Mouse (Mus musculus) liver, embryonic 15.5 days (tissue): Measurements from ENCODE around the gene Arsb. TPM values are rescaled to one million over a fixed set of nuclear protein-coding genes. Genes with fewer than 3 reads are reported as not detected.

Source experiments
- ATAC-seq: fragments of 200-750 bp; cut with Nextera tagmentation; 2 replicates; pipeline ENCODE4 v1.8.0; 2017; ENCODE audit warnings: moderate number of reproducible peaks, mild to moderate bottlenecking, moderate library complexity; ENCODE audit not compliant: insufficient read depth
- H3K27ac ChIP-seq: fragments of 300-500 bp; sonication (generic); replicated peaks from 2 replicates; pipeline ENCODE4 v1.5.1; 2015; ENCODE audit warnings: mild to moderate bottlenecking, inconsistent platforms
- H3K27me3 ChIP-seq: fragments of 300-500 bp; sonication (generic); 2 replicates; pipeline ENCODE4 v1.6.1; 2015; ENCODE audit warnings: mild to moderate bottlenecking, inconsistent platforms
- H3K36me3 ChIP-seq: fragments of 300-500 bp; sonication (generic); replicated peaks from 2 replicates; pipeline ENCODE4 v1.6.1; 2015; ENCODE audit warnings: moderate library complexity, mild to moderate bottlenecking, inconsistent platforms
- H3K4me1 ChIP-seq: fragments of 300-500 bp; sonication (generic); replicated peaks from 2 replicates; pipeline ENCODE4 v1.6.1; 2015; ENCODE audit warnings: inconsistent platforms
- H3K4me2 ChIP-seq: fragments of 300-500 bp; sonication (generic); 2 replicates; pipeline ENCODE4 v1.6.1; 2015; ENCODE audit warnings: moderate library complexity, mild to moderate bottlenecking, inconsistent platforms
- H3K4me3 ChIP-seq: fragments of 300-500 bp; sonication (generic); replicated peaks from 2 replicates; pipeline ENCODE4 v1.5.1; 2015; ENCODE audit warnings: mild to moderate bottlenecking, inconsistent platforms
- H3K9ac ChIP-seq: fragments of 300-500 bp; sonication (generic); 2 replicates; pipeline ENCODE4 v1.6.1; 2015; ENCODE audit warnings: moderate library complexity, mild to moderate bottlenecking, inconsistent platforms
- H3K9me3 ChIP-seq: fragments of 300-500 bp; sonication (generic); replicated peaks from 2 replicates; pipeline ENCODE4 v1.6.1; 2016; ENCODE audit warnings: inconsistent platforms
- WGBS: fragments of 180-500 bp; shearing (Covaris S2); methylation state at CpG from one replicate; pipeline ENCODE4 v1.1.7; 2015; ENCODE audit warnings: mixed read lengths; ENCODE audit not compliant: insufficient replicate concordance; 5-methylcytosine and 5-hydroxymethylcytosine counted together
- polyA plus RNA-seq: library from polyadenylated mRNA; unstranded; fragments of >200 nt; fragmentation: Nextera tagmentation; extraction: Ambion mirVana; gene quantifications from 2 replicates; pipeline ENCODE4 v1.2.1, GENCODE M21; 2015

The Arsb gene
- polyA plus RNA-seq, 1 experiment from 2014 or later, result 4.1 TPM

DNA sequence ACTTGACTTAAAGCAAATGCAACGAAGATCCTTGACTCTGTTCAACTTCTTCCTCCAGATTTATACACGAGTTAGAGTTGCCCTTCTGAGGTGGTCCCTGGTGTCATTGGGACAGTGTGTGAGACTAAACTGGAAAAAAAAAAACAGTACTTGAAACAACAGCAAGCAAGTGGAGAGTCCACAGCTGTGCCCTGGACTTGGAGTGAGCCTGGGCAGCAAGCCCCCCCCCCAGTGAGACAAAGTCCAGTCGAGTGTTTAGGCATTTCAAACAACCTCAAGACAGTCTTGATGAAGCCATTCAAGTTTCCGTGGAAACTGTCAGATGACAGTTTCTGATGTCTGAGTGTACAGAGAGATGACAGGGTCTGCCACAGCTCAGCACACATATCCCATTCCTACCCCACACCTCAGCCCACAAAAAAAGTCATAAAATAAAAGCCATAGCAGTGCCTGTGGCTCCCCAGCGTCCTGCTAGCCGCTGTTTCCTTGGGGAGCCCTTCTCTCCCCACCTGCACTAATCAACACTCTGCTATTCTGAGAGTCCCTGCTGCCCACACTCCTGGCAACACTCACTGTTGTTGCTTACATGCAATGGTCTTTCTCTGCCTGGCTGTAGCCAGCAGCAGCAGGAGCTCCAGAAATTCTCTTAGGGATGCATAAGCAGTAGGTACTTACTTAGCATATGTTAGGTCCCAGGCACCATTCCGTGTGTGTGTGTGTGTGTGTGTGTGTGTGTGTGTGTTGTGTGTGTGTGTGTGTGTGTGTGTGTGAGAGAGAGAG lies 159.3 kb downstream of the Arsb start:
- WGBS, result 40% methylated on average over 7 of the region's 7 CpGs
- no peaks in the 10 kb centered on the region for H3K36me3 ChIP-seq

GRCm38 (mm10) chr13:93936455-93936854 lies 165.0 kb downstream of the Arsb start:
- Histone ChIP-seq H3K27me3 (no peaks in the 10 kb centered on the region), H3K4me3 (no peak overlapping the region), H3K4me2 (no peak overlapping the region), H3K9ac (no peak overlapping the region), H3K4me1 (peaks cover 4% of the 10 kb centered on the region; the same call in 1 of the 2 replicates), H3K36me3 (no peaks in the 10 kb centered on the region), H3K9me3 (no peaks in the 10 kb centered on the region), H3K27ac (no peak overlapping the region)
- no peak for ATAC-seq
- 68% methylated on average over 6 of the region's 6 CpGs for WGBS

More for the DNA sequence above, 159.3 kb downstream of the Arsb start:
- no peak overlapping the region for H3K4me2 ChIP-seq
- no peak overlapping the region for H3K27ac ChIP-seq
- no peak overlapping the region for H3K4me3 ChIP-seq
- H3K9ac ChIP-seq, result no peak overlapping the region
- no peaks in the 10 kb centered on the region for H3K9me3 ChIP-seq
- no peak for ATAC-seq
- H3K4me1 ChIP-seq, result no peaks in the 10 kb centered on the region
- no peaks in the 10 kb centered on the region for H3K27me3 ChIP-seq

GRCm38 (mm10) chr13:93938118-93938517 lies 166.7 kb downstream of the Arsb start:
- no peak for ATAC-seq
- Histone ChIP-seq H3K36me3 (no peaks in the 10 kb centered on the region), H3K4me3 (no peak overlapping the region), H3K9me3 (no peaks in the 10 kb centered on the region), H3K4me1 (peaks cover 4% of the 10 kb centered on the region; the same call in 1 of the 2 replicates), H3K27ac (no peak overlapping the region), H3K9ac (no peak overlapping the region), H3K27me3 (no peaks in the 10 kb centered on the region), H3K4me2 (no peak overlapping the region)
- WGBS, result 32% methylated on average over 2 of the region's 2 CpGs

DNA sequence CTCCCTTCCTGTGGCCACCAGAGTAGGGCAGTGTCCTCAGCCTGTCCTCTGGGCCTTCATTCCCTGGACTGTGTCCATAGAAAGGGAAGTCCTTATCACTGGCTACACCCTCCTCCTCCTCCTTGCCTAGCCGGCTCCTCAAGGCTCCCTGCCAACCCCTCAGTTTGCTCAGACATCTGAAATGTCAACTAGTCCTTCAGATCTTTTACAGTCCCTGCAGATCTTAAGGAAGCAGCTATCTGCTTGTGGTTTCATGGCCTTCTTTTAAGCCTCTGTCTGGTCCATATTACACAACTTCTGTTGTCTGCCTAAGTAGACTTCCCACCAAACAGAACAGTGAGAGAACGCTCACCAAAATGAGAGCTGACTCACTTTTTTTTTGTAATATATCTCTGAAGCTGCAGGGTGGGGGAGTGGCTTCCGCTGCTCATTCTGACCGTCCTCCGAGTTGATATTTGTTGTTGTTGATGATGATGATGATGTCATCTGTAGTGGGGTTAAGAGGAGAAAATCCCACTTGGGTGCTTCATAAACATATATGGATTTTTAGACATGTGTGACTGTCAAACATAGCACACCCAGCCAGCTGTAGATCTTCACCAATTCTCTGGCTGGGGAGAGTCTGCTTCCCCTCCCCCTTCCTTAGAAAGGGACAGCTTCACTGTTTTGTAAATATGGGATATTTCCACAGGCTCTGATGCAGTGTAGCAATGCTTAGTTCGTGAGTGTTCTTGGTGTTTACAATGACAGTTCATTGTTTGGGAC lies 168.1 kb downstream of the Arsb start:
- no peaks in the 10 kb centered on the region for H3K9me3 ChIP-seq
- no peak; the same call in 1 of the 2 replicates for ATAC-seq
- H3K4me3 ChIP-seq, result no peak overlapping the region
- H3K36me3 ChIP-seq, result no peaks in the 10 kb centered on the region
- H3K4me2 ChIP-seq, result no peak overlapping the region
- no peak overlapping the region for H3K9ac ChIP-seq
- peaks cover 4% of the 10 kb centered on the region; the same call in 1 of the 2 replicates for H3K4me1 ChIP-seq
- WGBS, result 10% methylated on average over 6 of the region's 6 CpGs
- H3K27ac ChIP-seq, result no peak overlapping the region
- H3K27me3 ChIP-seq, result no peaks in the 10 kb centered on the region

DNA sequence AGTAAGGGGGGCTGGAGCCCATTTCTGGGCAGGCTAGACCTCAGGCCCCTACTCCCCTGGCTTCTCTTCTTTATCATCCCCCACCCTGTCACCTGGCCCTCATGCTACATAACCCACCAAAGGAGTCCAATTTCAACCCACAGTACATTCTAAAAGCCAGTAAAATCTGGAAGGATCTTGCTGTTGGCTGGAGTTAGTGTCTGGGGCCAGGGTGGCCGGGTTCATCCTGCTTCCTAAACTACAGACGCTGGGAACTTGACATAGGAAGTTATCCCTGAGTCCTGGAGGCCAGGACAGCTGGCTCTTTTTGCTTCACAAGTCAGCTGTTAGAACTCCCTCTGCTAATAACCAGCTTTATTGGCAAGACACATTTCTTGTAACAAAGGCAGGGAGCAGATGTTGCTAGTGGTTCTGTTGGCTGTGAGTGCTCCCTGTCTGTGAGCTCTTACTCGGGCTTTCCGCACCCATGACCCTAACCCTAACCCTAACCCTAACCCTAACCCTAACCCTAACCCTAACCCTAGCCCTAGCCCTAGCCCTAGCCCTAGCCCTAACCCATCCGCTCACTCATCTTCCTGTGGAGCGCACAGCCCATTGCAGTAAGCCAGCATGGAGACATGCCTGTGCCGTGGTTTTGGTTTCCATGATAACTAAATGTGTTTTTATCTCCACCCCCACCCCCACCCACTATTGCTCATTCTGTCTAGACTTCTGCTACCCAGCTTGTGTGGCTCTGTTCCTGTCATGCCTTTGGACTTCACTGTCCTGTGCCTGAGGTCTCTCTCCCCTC lies 169.5 kb downstream of the Arsb start:
- Histone ChIP-seq H3K9me3 (no peaks in the 10 kb centered on the region), H3K9ac (no peak overlapping the region), H3K27me3 (no peaks in the 10 kb centered on the region), H3K4me1 (peaks cover 4% of the 10 kb centered on the region; the same call in 1 of the 2 replicates), H3K4me3 (no peak overlapping the region), H3K36me3 (no peaks in the 10 kb centered on the region), H3K27ac (no peak overlapping the region), H3K4me2 (no peak overlapping the region)
- no peak for ATAC-seq
- 46% methylated on average over 7 of the region's 7 CpGs for WGBS

DNA sequence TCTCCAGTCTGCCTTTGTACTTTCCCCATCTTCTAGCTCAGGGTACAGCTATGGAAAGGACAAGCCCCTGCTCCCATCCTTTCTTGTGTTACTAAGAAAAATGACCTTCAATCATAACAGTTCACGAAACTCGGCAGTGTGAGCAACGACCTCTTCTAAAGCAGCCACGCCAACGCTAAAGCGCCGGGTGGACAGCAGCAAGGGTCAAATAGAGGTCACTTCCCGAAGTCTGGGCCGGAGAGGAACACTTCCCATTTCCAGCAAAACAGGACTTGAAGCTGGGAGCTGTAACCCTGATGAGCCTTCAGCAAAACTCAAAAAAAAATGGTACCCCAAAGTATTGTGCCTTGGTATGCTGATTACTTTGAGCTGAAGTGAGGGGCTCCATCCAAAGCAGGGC lies 179.6 kb downstream of the Arsb start:
- no peaks in the 10 kb centered on the region for H3K36me3 ChIP-seq
- no peak overlapping the region for H3K4me2 ChIP-seq
- WGBS, result 28% methylated on average over 9 of the region's 9 CpGs
- no peak overlapping the region for H3K4me3 ChIP-seq
- no peak overlapping the region for H3K27ac ChIP-seq
- H3K27me3 ChIP-seq, result 0 out of 2 replicates have a peak, but pooled peaks cover 2% of the 10 kb centered on the region
- H3K9ac ChIP-seq, result no peak overlapping the region
- ATAC-seq, result no peak
- H3K9me3 ChIP-seq, result no peaks in the 10 kb centered on the region
- no peaks in the 10 kb centered on the region for H3K4me1 ChIP-seq

GRCm38 (mm10) chr13:93951555-93951954 lies 180.1 kb downstream of the Arsb start:
- WGBS, result 23% methylated on average over 6 of the region's 6 CpGs
- no peak for ATAC-seq
- no peaks in the 10 kb centered on the region for H3K4me1 ChIP-seq
- no peaks in the 10 kb centered on the region for H3K9me3 ChIP-seq
- no peak overlapping the region for H3K4me3 ChIP-seq
- no peaks in the 10 kb centered on the region for H3K36me3 ChIP-seq
- no peak overlapping the region for H3K9ac ChIP-seq
- no peak overlapping the region for H3K4me2 ChIP-seq
- H3K27me3 ChIP-seq, result 0 out of 2 replicates have a peak, but pooled peaks cover 2% of the 10 kb centered on the region
- H3K27ac ChIP-seq, result no peak overlapping the region

- Histone ChIP-seq H3K36me3 (no peaks in the 10 kb centered on the region), H3K9ac (no peak overlapping the region), H3K9me3 (no peaks in the 10 kb centered on the region), H3K4me3 (no peak overlapping the region), H3K27ac (no peak overlapping the region), H3K27me3 (0 out of 2 replicates have a peak, but pooled peaks cover 2% of the 10 kb centered on the region), H3K4me1 (no peaks in the 10 kb centered on the region), H3K4me2 (no peak overlapping the region)
- no peak for ATAC-seq
- 59% methylated on average over 4 of the region's 4 CpGs for WGBS
Observed at GRCm38 (mm10) chr13:93952466-93952865, 181.0 kb downstream of the Arsb start.

DNA sequence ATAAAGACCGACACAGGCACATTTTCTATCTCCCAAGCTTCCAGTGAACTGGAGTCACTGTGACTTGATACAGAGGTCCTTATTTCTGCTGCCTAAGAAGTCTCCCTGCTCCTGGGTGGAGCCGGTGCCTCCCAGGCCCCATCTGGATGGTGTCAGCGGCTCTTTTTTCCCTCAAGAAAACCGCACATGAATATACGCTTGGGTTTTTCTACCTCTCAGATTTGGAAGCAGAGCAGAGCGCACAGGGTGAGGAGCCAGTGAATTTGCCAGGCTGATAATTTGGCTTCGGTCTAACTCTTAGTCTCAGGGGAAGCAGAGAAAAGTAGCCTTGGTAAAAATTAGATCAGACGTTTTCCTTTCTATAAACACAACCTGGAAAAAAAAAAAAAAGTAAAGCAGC lies 186.5 kb downstream of the Arsb start:
- no peaks in the 10 kb centered on the region for H3K4me1 ChIP-seq
- no peak overlapping the region for H3K27ac ChIP-seq
- ATAC-seq, result no peak
- no peaks in the 10 kb centered on the region for H3K36me3 ChIP-seq
- no peak overlapping the region for H3K4me3 ChIP-seq
- 68% methylated on average over 8 of the region's 8 CpGs for WGBS
- no peak overlapping the region for H3K9ac ChIP-seq
- H3K4me2 ChIP-seq, result no peak overlapping the region
- no peaks in the 10 kb centered on the region for H3K27me3 ChIP-seq
- H3K9me3 ChIP-seq, result no peaks in the 10 kb centered on the region

DNA sequence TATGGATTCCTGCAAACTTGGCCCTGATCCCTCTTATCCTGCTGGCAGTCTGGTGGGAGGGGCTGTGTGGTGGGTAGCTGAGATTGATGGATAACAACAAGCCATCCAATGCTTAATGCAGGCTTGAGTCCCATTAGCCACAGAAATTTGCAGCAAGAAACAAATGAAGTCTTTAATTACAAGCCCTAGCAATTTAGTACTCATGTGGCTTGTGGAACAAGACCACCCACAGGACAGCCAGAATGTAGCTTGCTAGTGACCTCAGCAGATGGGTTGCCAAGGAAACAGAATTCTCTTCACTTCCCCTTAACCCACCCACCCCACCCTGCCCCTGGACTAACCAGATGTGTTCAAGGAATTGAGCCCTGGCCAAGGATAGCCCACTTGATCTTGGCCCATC lies 194.8 kb downstream of the Arsb start:
- Histone ChIP-seq H3K36me3 (no peaks in the 10 kb centered on the region), H3K27me3 (no peaks in the 10 kb centered on the region), H3K4me3 (no peak overlapping the region), H3K27ac (no peak overlapping the region), H3K4me1 (no peaks in the 10 kb centered on the region), H3K9me3 (no peaks in the 10 kb centered on the region), H3K9ac (no peak overlapping the region), H3K4me2 (no peak overlapping the region)
- ATAC-seq, result no peak

GRCm38 (mm10) chr13:93967138-93967537 lies 195.7 kb downstream of the Arsb start:
- no peak for ATAC-seq
- Histone ChIP-seq H3K4me3 (no peak overlapping the region), H3K36me3 (no peaks in the 10 kb centered on the region)

More at GRCm38 (mm10) chr13:93967138-93967537, 195.7 kb downstream of the Arsb start:
- H3K27ac ChIP-seq, result no peak overlapping the region
- no peaks in the 10 kb centered on the region for H3K4me1 ChIP-seq
- no peaks in the 10 kb centered on the region for H3K27me3 ChIP-seq
- no peaks in the 10 kb centered on the region for H3K9me3 ChIP-seq
- 54% methylated on average over 9 of the region's 9 CpGs for WGBS
- H3K9ac ChIP-seq, result no peak overlapping the region
- no peak overlapping the region for H3K4me2 ChIP-seq
